Mouse (Mus musculus): ENCODE measurements around the gene Krtap15. TPM values are rescaled to one million over a fixed set of nuclear protein-coding genes. Genes with fewer than 3 reads are reported as not detected.

The Krtap15 gene
- polyA plus RNA-seq, 1 experiment from 2014 or later = not detected

Other genes with a start within 250 kb of the Krtap15 start
- not detected in 2 replicates for gene Krtap24-1, start 207.9 kb upstream of the Krtap15 start, polyA plus RNA-seq (2014; fragmentation: Nextera tagmentation; extraction: Ambion mirVana)
- gene 2310079G19Rik, start 192.5 kb upstream of the Krtap15 start, polyA plus RNA-seq (2014; fragmentation: Nextera tagmentation; extraction: Ambion mirVana) = not detected in 2 replicates
- gene Krtap26-1, start 172.4 kb upstream of the Krtap15 start, polyA plus RNA-seq (2014; fragmentation: Nextera tagmentation; extraction: Ambion mirVana) = not detected in 2 replicates
- not detected in 2 replicates for gene Krtap27-1, start 148.5 kb upstream of the Krtap15 start, polyA plus RNA-seq (2014; fragmentation: Nextera tagmentation; extraction: Ambion mirVana)
- gene 2310061N02Rik, start 112.3 kb upstream of the Krtap15 start, polyA plus RNA-seq (2014; fragmentation: Nextera tagmentation; extraction: Ambion mirVana) = not detected in 2 replicates
- gene Krtap13-1, start 91.4 kb upstream of the Krtap15 start, polyA plus RNA-seq (2014; fragmentation: Nextera tagmentation; extraction: Ambion mirVana) = not detected in 2 replicates
- not detected in 2 replicates for gene Krtap13, start 68.6 kb upstream of the Krtap15 start, polyA plus RNA-seq (2014; fragmentation: Nextera tagmentation; extraction: Ambion mirVana)
- gene 2310034C09Rik, start 61.4 kb upstream of the Krtap15 start, polyA plus RNA-seq (2014; fragmentation: Nextera tagmentation; extraction: Ambion mirVana) = not detected in 2 replicates
- gene 2310057N15Rik, start 46.0 kb upstream of the Krtap15 start, polyA plus RNA-seq (2014; fragmentation: Nextera tagmentation; extraction: Ambion mirVana) = not detected in 2 replicates
- gene Gm5965, start 42.3 kb upstream of the Krtap15 start, polyA plus RNA-seq (2014; fragmentation: Nextera tagmentation; extraction: Ambion mirVana) = not detected in 2 replicates
- gene Gm20741, start 8.0 kb upstream of the Krtap15 start, polyA plus RNA-seq (2014; fragmentation: Nextera tagmentation; extraction: Ambion mirVana) = not detected in 2 replicates
- gene Krtap14, start 5.9 kb downstream of the Krtap15 start, polyA plus RNA-seq (2014; fragmentation: Nextera tagmentation; extraction: Ambion mirVana) = not detected in 2 replicates
- not detected in 2 replicates for gene Krtap19-1, start 49.2 kb downstream of the Krtap15 start, polyA plus RNA-seq (2014; fragmentation: Nextera tagmentation; extraction: Ambion mirVana)
- gene Krtap19-2, start 54.1 kb downstream of the Krtap15 start, polyA plus RNA-seq (2014; fragmentation: Nextera tagmentation; extraction: Ambion mirVana) = not detected in 2 replicates
- not detected in 2 replicates for gene Krtap19-3, start 57.8 kb downstream of the Krtap15 start, polyA plus RNA-seq (2014; fragmentation: Nextera tagmentation; extraction: Ambion mirVana)
- not detected in 2 replicates for gene Krtap19-4, start 64.9 kb downstream of the Krtap15 start, polyA plus RNA-seq (2014; fragmentation: Nextera tagmentation; extraction: Ambion mirVana)
- not detected in 2 replicates for gene Krtap19-5, start 76.2 kb downstream of the Krtap15 start, polyA plus RNA-seq (2014; fragmentation: Nextera tagmentation; extraction: Ambion mirVana)
- gene Krtap19-9b, start 112.0 kb downstream of the Krtap15 start, polyA plus RNA-seq (2014; fragmentation: Nextera tagmentation; extraction: Ambion mirVana) = not detected in 2 replicates
- gene Krtap16-3, start 142.7 kb downstream of the Krtap15 start, polyA plus RNA-seq (2014; fragmentation: Nextera tagmentation; extraction: Ambion mirVana) = not detected in 2 replicates
- gene Krtap22-2, start 190.5 kb downstream of the Krtap15 start, polyA plus RNA-seq (2014; fragmentation: Nextera tagmentation; extraction: Ambion mirVana) = not detected in 2 replicates
- gene Gm10229, start 195.1 kb downstream of the Krtap15 start, polyA plus RNA-seq (2014; fragmentation: Nextera tagmentation; extraction: Ambion mirVana) = not detected in 2 replicates
- not detected in 2 replicates for gene Krtap6-1, start 211.5 kb downstream of the Krtap15 start, polyA plus RNA-seq (2014; fragmentation: Nextera tagmentation; extraction: Ambion mirVana)
- gene Gm10228, start 221.3 kb downstream of the Krtap15 start, polyA plus RNA-seq (2014; fragmentation: Nextera tagmentation; extraction: Ambion mirVana) = not detected in 2 replicates
- not detected in 2 replicates for gene Krtap6-5, start 227.7 kb downstream of the Krtap15 start, polyA plus RNA-seq (2014; fragmentation: Nextera tagmentation; extraction: Ambion mirVana)
- gene 1110025L11Rik, start 243.8 kb downstream of the Krtap15 start, polyA plus RNA-seq (2014; fragmentation: Nextera tagmentation; extraction: Ambion mirVana) = not detected in 2 replicates

Measured in heart, embryonic 14.5 days (tissue).